Mouse (Mus musculus) limb, embryonic 15.5 days (tissue): Measurements from ENCODE around the gene Osgin1. TPM values are rescaled to one million over a fixed set of nuclear protein-coding genes. Genes with fewer than 3 reads are reported as not detected.
A peak's percentile ranks its signal among the peaks of the same experiment; 100 is the strongest.

Experiments used
- ATAC-seq: fragments of 200-750 bp; cut with Nextera tagmentation; 2 replicates; pipeline ENCODE4 v1.8.0; 2017; ENCODE audit warnings: low read depth, moderate TSS enrichment; ENCODE audit not compliant: insufficient number of reproducible peaks, low FRiP score, low TSS enrichment
- H3K27ac ChIP-seq: fragments of 300-500 bp; sonication (generic); 2 replicates; pipeline ENCODE4 v1.5.1; 2015; ENCODE audit warnings: moderate library complexity, mild to moderate bottlenecking, inconsistent platforms
- H3K27me3 ChIP-seq: fragments of 300-500 bp; sonication (generic); 2 replicates; pipeline ENCODE4 v1.6.1; 2015; ENCODE audit warnings: inconsistent platforms
- H3K36me3 ChIP-seq: fragments of 300-500 bp; sonication (generic); 2 replicates; pipeline ENCODE4 v1.6.1; 2015; ENCODE audit warnings: inconsistent platforms
- H3K4me1 ChIP-seq: fragments of 300-500 bp; sonication (generic); 2 replicates; pipeline ENCODE4 v1.6.1; 2015; ENCODE audit warnings: inconsistent platforms
- H3K4me2 ChIP-seq: fragments of 300-500 bp; sonication (generic); 2 replicates; pipeline ENCODE4 v1.6.1; 2015; ENCODE audit warnings: mild to moderate bottlenecking, inconsistent platforms
- H3K4me3 ChIP-seq: fragments of 300-500 bp; sonication (generic); 2 replicates; pipeline ENCODE4 v1.5.1; 2015; ENCODE audit warnings: mild to moderate bottlenecking, inconsistent platforms
- H3K9ac ChIP-seq: fragments of 300-500 bp; sonication (generic); 2 replicates; pipeline ENCODE4 v1.6.1; 2015; ENCODE audit warnings: inconsistent platforms
- H3K9me3 ChIP-seq: fragments of 300-500 bp; sonication (generic); 2 replicates; pipeline ENCODE4 v1.6.1; 2016; ENCODE audit warnings: inconsistent platforms
- WGBS: fragments of 180-500 bp; shearing (Covaris S2); methylation state at CpG from one replicate; pipeline ENCODE4 v1.1.7; 2015; 5-methylcytosine and 5-hydroxymethylcytosine counted together
- polyA plus RNA-seq: library from polyadenylated mRNA; unstranded; fragments of >200 nt; fragmentation: Nextera tagmentation; extraction: Ambion mirVana; gene quantifications from 2 replicates; pipeline ENCODE4 v1.2.1, GENCODE M21; 2015

Osgin1 gene
- polyA plus RNA-seq, 1 experiment from 2014 or later = 2.4 TPM

DNA sequence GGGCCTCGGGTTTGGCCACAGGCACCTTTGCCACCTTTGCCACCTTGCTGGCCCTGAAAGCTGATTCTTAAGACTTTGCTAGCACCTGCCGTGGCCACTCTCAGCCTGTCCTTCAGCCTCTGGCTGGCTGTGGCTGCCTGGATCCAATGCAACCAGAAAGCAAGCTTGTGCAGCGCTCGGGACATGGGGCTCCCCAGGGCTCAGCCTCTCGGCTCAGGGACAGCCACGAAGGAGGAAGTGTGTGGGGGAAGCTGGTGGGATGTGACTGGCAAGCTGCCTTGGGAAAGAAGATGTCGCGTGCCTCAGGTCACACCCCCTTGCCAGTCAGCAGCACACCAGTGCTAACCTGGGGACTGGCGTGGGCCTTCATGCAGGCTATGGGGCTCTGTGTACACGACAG is 9.2 kb upstream of the Osgin1 start:
- no peaks in the 10 kb centered on the region for H3K36me3 ChIP-seq
- H3K4me3 ChIP-seq = no peak overlapping the region
- H3K4me1 ChIP-seq = peaks cover 40% of the 10 kb centered on the region
- H3K27me3 ChIP-seq = no peaks in the 10 kb centered on the region
- no peak for ATAC-seq
- 70% methylated on average over 10 of the region's 10 CpGs for whole genome bisulfite sequencing
- H3K9ac ChIP-seq = no peak overlapping the region
- H3K27ac ChIP-seq = 0 out of 2 replicates have a peak overlapping the region, but pooled peaks have one; percentile 22
- no peaks in the 10 kb centered on the region for H3K9me3 ChIP-seq
- no peak overlapping the region for H3K4me2 ChIP-seq

DNA sequence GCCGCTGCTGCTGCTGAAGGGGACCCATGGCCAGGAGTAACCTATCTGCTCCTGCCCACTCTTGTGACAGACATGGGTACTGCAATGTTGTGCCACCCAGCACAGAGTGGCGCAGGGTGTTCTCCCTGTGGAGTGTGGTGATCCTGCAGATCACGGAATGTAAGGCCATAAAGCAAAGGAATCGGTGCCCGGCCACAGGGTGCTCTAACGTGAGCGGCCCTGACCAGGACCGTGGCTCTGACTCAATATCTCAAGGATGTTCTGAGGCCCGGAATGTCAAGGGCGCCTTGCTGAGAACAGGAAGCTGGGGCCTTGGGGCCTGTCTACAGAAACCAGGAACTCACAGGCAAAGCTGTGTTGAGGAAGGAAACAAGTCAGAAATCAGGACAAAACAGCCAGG is 8.4 kb upstream of the Osgin1 start:
- H3K4me3 ChIP-seq = no peak overlapping the region
- no peak for ATAC-seq
- H3K9me3 ChIP-seq = no peaks in the 10 kb centered on the region
- H3K27me3 ChIP-seq = no peaks in the 10 kb centered on the region
- H3K4me1 ChIP-seq = peaks cover 38% of the 10 kb centered on the region
- WGBS = 79% methylated on average over 10 of the region's 10 CpGs
- no peak overlapping the region for H3K4me2 ChIP-seq
- H3K9ac ChIP-seq = no peak overlapping the region
- peak overlapping the region; percentile 38 for H3K27ac ChIP-seq
- H3K36me3 ChIP-seq = no peaks in the 10 kb centered on the region

DNA sequence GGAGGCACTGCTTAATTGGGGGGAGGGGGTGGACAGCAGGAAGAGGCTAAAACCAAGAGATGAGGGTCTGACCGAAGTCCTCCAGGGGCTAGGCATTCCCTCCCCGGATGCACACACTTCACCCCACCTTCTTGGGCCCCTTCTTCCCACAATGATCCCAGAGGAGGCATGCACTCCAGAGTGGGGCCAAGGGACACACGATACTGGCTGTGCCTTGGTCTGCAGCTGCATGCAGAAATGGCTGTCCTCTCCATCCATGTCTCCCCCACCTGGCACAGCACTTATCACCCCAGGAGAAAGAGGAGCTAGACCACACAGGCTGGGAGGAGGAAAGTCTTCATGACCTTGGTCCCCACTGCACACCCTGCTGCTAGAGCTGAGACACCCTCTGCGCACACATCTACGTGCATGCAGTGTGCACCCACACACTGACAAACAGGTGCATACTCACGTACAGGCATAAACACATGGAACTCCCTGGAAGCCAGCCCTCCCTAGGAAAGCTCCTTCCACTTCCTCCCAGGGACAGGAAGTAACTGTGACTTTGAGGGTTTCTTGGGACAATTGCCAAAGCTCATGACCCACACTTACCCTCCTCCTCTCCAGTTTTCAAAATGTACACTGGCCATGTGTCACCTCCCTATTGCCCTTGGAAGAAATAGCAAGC is 7.7 kb upstream of the Osgin1 start:
- Histone ChIP-seq H3K9me3 (no peaks in the 10 kb centered on the region), H3K4me2 (no peak overlapping the region), H3K4me1 (peaks cover 34% of the 10 kb centered on the region), H3K27me3 (no peaks in the 10 kb centered on the region), H3K9ac (no peak overlapping the region), H3K27ac (peak overlapping the region; percentile 57), H3K4me3 (no peak overlapping the region), H3K36me3 (no peaks in the 10 kb centered on the region)
- no peak for ATAC-seq
- 77% methylated on average over 6 of the region's 6 CpGs for WGBS

DNA sequence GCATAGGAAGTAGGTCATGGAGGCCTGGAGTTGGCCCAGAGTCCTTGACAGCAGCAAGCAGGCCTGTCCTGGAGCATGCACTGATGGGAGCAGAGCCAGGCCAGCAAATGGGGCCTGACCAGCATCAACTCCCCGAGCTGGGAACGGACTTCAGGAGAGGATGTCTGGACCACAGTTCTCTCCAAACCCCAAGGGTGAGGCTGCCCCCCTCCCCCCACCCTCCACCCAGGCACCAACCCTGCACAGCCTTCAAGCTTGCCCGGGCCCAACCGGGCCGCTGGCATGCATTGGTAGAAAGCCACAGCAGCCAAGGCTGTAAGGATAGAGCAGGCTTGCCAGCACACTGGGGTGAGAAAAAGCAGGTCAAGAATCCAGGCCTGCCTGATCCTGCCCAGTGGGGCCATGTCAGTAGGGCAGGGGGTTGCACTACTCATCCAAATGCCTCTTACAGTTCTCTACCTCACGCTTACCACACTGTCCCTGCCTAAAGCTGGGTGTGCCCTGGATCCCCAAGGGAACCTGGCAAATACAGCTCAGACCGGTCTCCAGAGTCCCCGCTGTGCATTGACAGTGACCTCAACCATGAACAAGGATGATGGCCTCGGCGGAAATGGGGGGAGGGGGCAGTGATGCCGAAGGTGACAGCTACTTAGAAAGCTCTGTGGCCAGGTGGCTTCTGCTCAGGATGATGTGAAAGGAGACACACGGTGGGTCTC is 6.1 kb upstream of the Osgin1 start:
- Histone ChIP-seq H3K27ac (no peak overlapping the region), H3K9me3 (no peaks in the 10 kb centered on the region), H3K27me3 (no peaks in the 10 kb centered on the region), H3K4me3 (no peak overlapping the region), H3K36me3 (no peaks in the 10 kb centered on the region), H3K9ac (no peak overlapping the region), H3K4me1 (peaks cover 18% of the 10 kb centered on the region), H3K4me2 (no peak overlapping the region)
- no peak for ATAC-seq
- WGBS = 67% methylated on average over 12 of the region's 12 CpGs

DNA sequence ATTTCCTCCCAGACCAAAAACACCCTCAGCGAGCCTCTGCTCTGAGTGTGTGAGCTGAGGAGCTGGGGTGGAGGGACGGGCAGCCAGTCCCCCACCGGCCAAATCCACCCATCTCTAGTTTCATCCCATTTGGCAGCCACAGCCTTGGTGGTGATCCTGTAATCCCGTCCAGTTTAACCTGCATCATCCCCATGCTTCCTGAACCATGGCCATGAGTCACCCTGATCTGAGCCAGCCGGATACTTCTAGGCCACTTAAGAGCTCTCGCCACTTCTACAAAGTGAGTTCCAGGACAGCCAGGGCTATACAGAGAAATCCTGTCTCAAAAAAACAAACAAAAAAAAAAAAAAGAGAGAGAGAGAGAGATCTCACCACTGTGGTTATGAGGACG is 5.6 kb upstream of the Osgin1 start:
- Histone ChIP-seq H3K4me2 (no peak overlapping the region), H3K27ac (no peak overlapping the region), H3K4me3 (no peak overlapping the region), H3K4me1 (peaks cover 17% of the 10 kb centered on the region), H3K27me3 (no peaks in the 10 kb centered on the region), H3K9ac (no peak overlapping the region), H3K9me3 (no peaks in the 10 kb centered on the region), H3K36me3 (no peaks in the 10 kb centered on the region)
- ATAC-seq = no peak
- WGBS = 57% methylated on average over 7 of the region's 7 CpGs

DNA sequence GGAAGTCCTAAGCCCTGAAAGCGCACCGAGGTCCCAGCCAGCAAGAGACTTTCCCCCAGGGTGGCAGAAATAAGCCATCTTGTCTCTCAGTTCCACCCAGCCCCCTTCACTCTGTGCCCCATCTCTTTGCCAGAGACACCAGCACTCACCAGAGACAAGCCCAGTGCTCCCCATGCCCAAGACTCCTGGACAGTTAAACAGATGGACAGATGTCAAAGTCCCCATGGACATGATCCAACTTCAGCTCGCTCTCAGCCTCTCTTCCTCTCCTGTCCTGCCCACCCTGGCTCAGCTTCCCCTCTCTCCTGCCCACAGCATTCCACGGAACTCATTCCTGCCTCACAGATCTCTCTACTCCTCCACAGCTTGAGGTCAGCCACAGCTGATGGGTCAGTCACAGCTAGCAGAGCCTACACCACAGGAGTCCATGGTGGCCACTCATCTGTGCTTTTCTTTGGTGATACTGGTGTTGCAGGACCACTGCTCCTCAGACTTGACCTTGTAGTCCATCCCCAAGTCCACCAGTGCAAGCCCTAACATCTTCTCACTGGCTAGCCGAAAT is 5.1 kb upstream of the Osgin1 start:
- Histone ChIP-seq H3K27ac (no peak overlapping the region), H3K36me3 (no peaks in the 10 kb centered on the region), H3K9ac (no peak overlapping the region), H3K9me3 (no peaks in the 10 kb centered on the region), H3K4me2 (no peak overlapping the region), H3K4me3 (no peak overlapping the region), H3K4me1 (peaks cover 12% of the 10 kb centered on the region), H3K27me3 (no peaks in the 10 kb centered on the region)
- ATAC-seq = no peak
- WGBS = 81% methylated on average over 5 of the region's 5 CpGs

DNA sequence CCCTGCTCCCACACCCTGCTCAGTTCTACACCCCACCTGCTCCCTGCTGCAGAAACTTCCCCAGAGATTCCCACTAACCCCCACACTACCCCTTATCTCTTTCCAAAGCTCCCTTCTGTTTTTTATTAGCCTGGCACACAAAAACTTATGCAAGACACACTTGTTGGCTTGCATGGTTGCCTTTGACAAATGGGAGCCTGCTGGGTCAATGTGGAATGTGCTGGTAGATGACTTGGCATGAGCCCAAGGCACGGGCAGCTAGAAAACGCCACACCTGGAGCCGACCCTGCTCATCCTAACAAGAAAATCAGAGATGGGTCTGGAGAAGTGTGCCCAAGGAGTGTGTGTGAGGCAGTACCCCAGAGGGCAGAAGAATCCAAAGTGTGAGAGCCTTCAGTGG is 4.4 kb upstream of the Osgin1 start:
- no peak overlapping the region for H3K9ac ChIP-seq
- H3K4me3 ChIP-seq = no peak overlapping the region
- no peaks in the 10 kb centered on the region for H3K9me3 ChIP-seq
- no peak overlapping the region for H3K4me2 ChIP-seq
- H3K27me3 ChIP-seq = no peaks in the 10 kb centered on the region
- no peak for ATAC-seq
- 52% methylated on average over 3 of the region's 3 CpGs for WGBS
- no peak overlapping the region for H3K27ac ChIP-seq
- no peaks in the 10 kb centered on the region for H3K36me3 ChIP-seq
- H3K4me1 ChIP-seq = peaks cover 9% of the 10 kb centered on the region

DNA sequence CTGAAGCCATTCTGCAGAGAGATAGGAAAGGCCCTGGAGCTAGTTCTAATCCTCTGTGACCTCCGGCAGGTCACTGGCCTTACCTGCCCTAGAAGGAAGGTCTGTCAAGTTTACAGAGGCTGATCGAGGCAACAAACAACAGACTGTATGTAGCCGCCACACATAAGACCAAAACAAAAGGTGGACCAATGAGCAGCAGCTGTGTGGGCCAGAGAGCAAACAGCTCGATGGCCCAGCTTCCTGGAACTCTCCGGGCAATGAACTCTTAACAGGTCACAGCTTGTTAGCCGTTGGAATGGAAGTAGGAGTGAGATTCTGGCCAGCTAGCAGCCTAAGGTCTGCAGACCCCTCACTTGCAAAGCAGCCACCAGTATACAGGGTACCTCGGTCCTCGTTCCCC is 3.7 kb upstream of the Osgin1 start:
- H3K9me3 ChIP-seq = no peaks in the 10 kb centered on the region
- no peaks in the 10 kb centered on the region for H3K27me3 ChIP-seq
- no peak overlapping the region for H3K9ac ChIP-seq
- H3K27ac ChIP-seq = no peak overlapping the region
- no peaks in the 10 kb centered on the region for H3K36me3 ChIP-seq
- ATAC-seq = no peak
- H3K4me2 ChIP-seq = no peak overlapping the region
- 67% methylated on average over 8 of the region's 8 CpGs for WGBS
- no peak overlapping the region for H3K4me3 ChIP-seq
- H3K4me1 ChIP-seq = peaks cover 9% of the 10 kb centered on the region

DNA sequence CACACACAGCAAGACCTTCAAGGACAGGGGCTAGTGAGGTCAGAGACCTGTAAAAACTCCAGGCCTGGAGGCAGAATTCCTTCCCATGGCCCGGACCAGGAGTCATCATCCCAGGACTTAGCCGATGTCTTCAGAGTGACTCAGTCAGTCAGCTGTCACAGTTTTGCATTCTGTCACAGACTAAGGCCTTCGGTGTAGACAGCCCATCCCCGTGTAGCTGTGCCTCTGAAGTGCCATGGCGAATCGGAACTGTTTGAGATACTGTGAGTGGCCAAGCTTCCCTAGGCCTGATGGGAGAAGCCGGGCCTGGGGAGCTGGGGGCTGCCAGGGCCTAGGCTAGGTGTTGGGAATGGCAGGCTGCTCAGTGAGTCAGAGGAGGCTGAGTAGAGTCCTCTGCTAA is 3.2 kb upstream of the Osgin1 start:
- Histone ChIP-seq H3K4me1 (peaks cover 9% of the 10 kb centered on the region), H3K27me3 (no peaks in the 10 kb centered on the region), H3K36me3 (no peaks in the 10 kb centered on the region), H3K9ac (no peak overlapping the region), H3K4me2 (no peak overlapping the region), H3K4me3 (no peak overlapping the region), H3K9me3 (no peaks in the 10 kb centered on the region), H3K27ac (no peak overlapping the region)
- ATAC-seq = no peak
- WGBS = 79% methylated on average over 7 of the region's 7 CpGs

DNA sequence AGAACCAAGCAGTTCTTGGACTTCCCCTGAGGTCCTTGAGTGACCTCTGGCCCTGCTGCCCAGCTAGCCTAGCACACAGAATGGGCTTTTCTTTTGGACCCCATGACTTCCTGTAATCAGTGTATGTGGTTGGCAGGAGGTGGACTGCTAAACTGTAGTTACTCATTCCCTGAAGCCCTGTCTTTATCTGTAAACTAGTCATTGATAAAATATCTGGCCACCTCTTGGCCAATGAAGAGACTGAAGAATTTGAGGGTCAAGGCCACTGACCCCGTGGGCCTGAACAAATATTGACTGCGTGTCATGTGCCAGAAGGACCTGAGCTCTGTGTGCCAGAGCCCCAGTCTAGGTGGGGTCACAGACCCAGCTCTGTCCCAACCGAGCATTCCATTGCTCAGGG is 1.6 kb upstream of the Osgin1 start:
- ATAC-seq = no peak
- Histone ChIP-seq H3K9ac (no peak overlapping the region; the same call in 1 of the 2 replicates), H3K4me1 (peaks cover 17% of the 10 kb centered on the region), H3K36me3 (no peaks in the 10 kb centered on the region), H3K27me3 (no peaks in the 10 kb centered on the region), H3K9me3 (no peaks in the 10 kb centered on the region), H3K4me3 (no peak overlapping the region), H3K4me2 (no peak overlapping the region), H3K27ac (no peak overlapping the region)
- WGBS = 80% methylated on average over 3 of the region's 3 CpGs

DNA sequence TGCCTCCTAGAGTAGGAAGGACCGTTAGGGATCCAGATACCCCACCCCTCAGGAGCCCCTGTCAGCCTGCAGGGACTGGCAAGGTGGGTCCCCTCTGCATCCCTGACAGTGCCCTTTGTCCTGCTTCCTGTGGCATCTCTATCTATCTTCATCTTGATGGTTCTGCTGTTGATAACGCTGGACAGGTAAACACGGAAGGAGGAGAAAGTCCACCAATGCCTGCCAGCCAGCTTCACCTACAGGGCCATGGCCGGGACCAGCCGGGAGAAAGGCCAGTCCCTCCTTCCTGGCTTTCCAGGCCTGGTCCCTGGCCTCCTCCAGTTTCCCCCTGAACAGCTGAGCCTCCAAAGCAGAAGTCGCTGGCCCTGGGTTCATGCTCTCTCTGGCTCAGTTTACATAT is 645 bp downstream of the Osgin1 start:
- H3K4me2 ChIP-seq = no peak overlapping the region
- H3K36me3 ChIP-seq = no peaks in the 10 kb centered on the region
- no peak overlapping the region for H3K4me3 ChIP-seq
- no peaks in the 10 kb centered on the region for H3K27me3 ChIP-seq
- H3K9ac ChIP-seq = no peak overlapping the region
- H3K4me1 ChIP-seq = peaks cover 15% of the 10 kb centered on the region
- no peak for ATAC-seq
- H3K27ac ChIP-seq = no peak overlapping the region
- no peaks in the 10 kb centered on the region for H3K9me3 ChIP-seq
- WGBS = 78% methylated on average over 6 of the region's 6 CpGs

DNA sequence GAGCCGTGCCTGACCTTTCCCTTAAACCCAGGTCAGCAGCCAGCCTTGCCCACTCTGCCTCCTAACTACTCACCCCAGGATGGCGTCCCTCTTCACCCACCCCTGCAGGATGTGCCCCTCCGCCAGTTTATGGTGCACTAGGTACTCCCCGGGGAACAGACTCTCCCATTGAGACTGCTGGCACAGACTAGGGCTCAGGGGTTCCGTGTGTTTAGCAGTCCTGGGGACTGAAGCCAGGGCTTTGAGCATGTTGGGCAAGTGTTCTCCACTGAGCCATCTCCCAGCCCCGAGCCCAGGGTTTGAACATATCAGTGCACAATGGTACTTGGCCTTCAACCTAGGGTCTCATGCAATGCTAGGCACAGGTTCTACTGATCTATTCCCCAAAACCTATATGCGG is 1.6 kb downstream of the Osgin1 start:
- ATAC-seq = no peak
- Histone ChIP-seq H3K27ac (no peak overlapping the region), H3K4me1 (peaks cover 21% of the 10 kb centered on the region), H3K36me3 (no peaks in the 10 kb centered on the region), H3K27me3 (no peaks in the 10 kb centered on the region), H3K9me3 (no peaks in the 10 kb centered on the region), H3K4me3 (no peak overlapping the region), H3K4me2 (no peak overlapping the region), H3K9ac (no peak overlapping the region)
- 80% methylated on average over 7 of the region's 7 CpGs for WGBS
